Mouse (Mus musculus) bone marrow, adult 2 months (tissue): ENCODE data around the gene Barx1.

Source experiments
- CTCF ChIP-seq: fragments of 200-500 bp; IDR thresholded peaks from 2 replicates; pipeline ENCODE4 v1.5.1; 2011; ENCODE audit warnings: low read length, control low read depth; ENCODE audit not compliant: control insufficient read depth, insufficient read depth
- POLR2A ChIP-seq: fragments of 200-500 bp; IDR thresholded peaks from 2 replicates; pipeline ENCODE4 v1.6.1; 2011; ENCODE audit warnings: low read depth, mild to moderate bottlenecking, control low read depth, low read length, borderline replicate concordance; ENCODE audit not compliant: control insufficient read depth

DNA sequence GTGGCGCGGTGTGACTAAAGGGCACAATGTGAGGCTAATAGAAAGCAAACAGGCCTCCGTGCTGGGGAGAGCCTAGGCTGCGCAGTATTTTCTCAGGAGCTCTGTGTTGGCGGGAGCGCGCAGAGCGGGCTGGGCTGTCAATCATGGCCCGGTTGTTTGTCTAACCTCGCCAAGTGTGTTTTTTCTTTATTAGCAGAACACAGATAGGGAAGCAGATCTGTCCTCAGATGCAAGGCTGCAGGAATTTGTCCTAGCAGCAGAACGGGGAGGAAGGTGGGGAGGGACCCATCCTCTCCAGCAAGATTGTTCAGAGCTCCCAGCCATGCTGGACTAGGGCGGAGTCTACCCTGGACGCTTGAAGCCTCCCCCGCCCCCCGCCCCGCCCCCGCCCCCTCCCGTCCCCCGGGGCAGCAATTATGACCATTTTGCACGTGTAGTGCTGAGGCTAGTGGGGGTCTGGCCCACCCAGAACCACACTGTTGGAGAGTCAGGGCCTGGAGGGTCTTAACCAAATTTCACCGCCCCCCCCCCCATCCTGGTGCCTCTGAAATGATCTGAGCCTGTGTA lies 43.7 kb downstream of the Barx1 start:
- no peak for TF ChIP-seq CTCF
- no peak for TF ChIP-seq POLR2A
